Mouse (Mus musculus): ENCODE data around the gene Hsf2bp.

- TF ChIP-seq POLR2AphosphoS5 (IDR thresholded peaks at IDR 0.05; ENCODE audit: borderline replicate concordance, low read depth, low read length) (no peak), NELFE (IDR thresholded peaks at IDR 0.05; ENCODE audit: low read depth, low read length) (no peak), USF1 (IDR thresholded peaks at IDR 0.05; ENCODE audit: low read depth, low read length) (no peak), TAL1 (IDR thresholded peaks at IDR 0.05; ENCODE audit: low read length) (no peak), MAZ (IDR thresholded peaks at IDR 0.05; ENCODE audit: low read depth, low read length) (no peak), POLR2A (IDR thresholded peaks at IDR 0.05; ENCODE audit: control insufficient read depth in 1 of 2, insufficient read depth in 1 of 2, low read depth in 1 of 2, low read length in 2 of 2, poor library complexity in 1 of 2) (no peak), ZMIZ1 (IDR thresholded peaks at IDR 0.05; ENCODE audit: low read depth, low read length) (no peak), CTCF (IDR thresholded peaks at IDR 0.05 in 2 of 3, conservative IDR thresholded peaks at IDR 0.05 in 1 of 3; ENCODE audit: control insufficient read depth in 1 of 3, insufficient read depth in 1 of 3, low read depth in 2 of 3, low read length in 3 of 3, poor library complexity in 1 of 3, severe bottlenecking in 1 of 3) (no peak), GATA1 (IDR thresholded peaks at IDR 0.05; ENCODE audit: low read depth, low read length) (no peak), BHLHE40 (IDR thresholded peaks at IDR 0.05; ENCODE audit: borderline replicate concordance, low read depth, low read length) (no peak), ZNF384 (IDR thresholded peaks at IDR 0.05; ENCODE audit: low read depth, low read length) (no peak)
These were observed 11.5 kb downstream of the Hsf2bp start for GRCm38 (mm10) chr17:32024671-32025073.

Measured in MEL (cell line).